Mouse (Mus musculus): ENCODE data around the gene Ankrd55.

GRCm38 (mm10) chr13:112433271-112433670, 145.0 kb downstream of the Ankrd55 start:
- TF ChIP-seq POLR2A (IDR thresholded peaks at IDR 0.05; ENCODE audit: insufficient read depth, low read length) (no peak), EP300 (IDR thresholded peaks at IDR 0.05; ENCODE audit: insufficient read depth, low read depth, low read length) (no peak), CTCF (IDR thresholded peaks at IDR 0.05; ENCODE audit: low read depth, low read length) (no peak)
